Mouse (Mus musculus) left cerebral cortex, postnatal 14 days (tissue): ENCODE measurements around the gene Klhdc8a. TPM values are rescaled to one million over a fixed set of nuclear protein-coding genes. Genes with fewer than 3 reads are reported as not detected.

Source experiments
- DNase-seq, 2 experiments: peaks; one replicate each; pipeline ENCODE4 v3.0.0; 2021 to 2022; ENCODE audit warnings: low spot score in 2 of 2, mixed read lengths in 1 of 2
- intact Hi-C: fragments of 180-260 bp; cut with DNase I; formaldehyde crosslinking; loops from one replicate; pipeline ENCODE4 v1.15.1; 2025
- total RNA-seq, 2 experiments: library from RNA; stranded (reverse); gene quantifications; 2 replicates each; pipeline ENCODE4 v1.2.3; 2021

Gene Klhdc8a
- total RNA-seq, 2 experiments from 2014 or later = 13.1 to 16.8 TPM

DNA sequence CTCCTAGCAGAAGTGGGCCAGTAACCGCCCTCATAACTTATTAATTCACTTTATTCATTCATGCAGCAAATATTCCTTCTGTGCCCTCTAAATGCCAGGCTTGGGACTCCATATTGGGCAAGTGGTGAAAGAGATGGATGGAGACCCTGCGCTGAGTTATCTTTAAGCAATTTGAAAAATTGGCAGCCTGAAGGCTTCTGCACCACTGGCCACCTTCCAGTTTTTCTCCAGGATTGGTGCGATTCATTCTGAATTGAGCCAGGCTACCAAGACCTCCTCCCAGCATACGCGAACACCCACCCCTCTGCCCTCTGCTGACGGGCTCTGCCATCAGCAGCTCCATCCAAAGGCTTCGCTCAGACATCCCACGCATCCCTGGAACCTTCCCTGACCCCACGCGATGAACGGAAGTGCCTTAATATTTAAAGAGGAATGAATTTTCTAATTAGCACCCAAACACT is 10.4 kb upstream of the Klhdc8a start:
- intact Hi-C loops = no loop called here
- DNase-seq = no peak

- intact Hi-C loops = no loop called here
- no peak for DNase-seq
Observed at GRCm38 (mm10) chr1:132289965-132290364, 8.5 kb upstream of the Klhdc8a start.

DNA sequence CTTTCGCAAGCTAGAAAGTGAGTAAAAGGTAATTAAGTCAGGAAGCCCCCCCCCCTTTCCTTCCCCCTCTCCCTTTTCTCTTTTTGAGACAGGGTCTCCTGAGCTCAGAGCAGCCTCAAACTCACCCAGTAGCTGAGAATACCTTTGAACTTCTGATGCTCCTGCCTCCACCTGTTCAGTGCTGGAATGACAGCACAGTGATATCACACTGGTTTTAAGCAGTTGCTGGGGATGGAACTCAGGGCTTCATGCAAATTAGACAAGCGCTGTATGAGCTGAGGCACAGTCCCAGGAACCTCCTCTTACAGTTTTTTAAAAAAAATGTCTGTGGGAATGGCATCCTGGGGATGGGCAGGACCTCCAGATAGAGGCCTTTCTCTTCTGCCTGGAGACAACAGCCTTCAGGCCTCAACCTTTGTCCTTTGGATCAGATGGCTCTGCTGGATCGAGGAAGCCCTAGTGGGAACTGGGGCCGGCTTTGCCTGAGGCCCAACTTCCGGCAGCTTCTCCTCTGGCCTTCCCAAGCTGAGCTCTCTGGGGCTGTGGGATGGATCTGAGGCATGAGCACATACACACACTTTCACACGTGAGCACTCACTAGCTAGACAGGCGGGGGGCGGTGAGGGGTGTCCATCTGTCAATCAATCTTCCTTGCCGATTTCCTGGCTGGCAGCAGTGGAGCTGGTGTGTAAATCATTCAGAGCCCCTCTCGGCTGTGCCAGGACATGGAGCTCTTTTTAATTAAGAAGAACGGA is 7.3 kb upstream of the Klhdc8a start:
- DNase-seq = no peak
- intact Hi-C loops = no loop called here

DNA sequence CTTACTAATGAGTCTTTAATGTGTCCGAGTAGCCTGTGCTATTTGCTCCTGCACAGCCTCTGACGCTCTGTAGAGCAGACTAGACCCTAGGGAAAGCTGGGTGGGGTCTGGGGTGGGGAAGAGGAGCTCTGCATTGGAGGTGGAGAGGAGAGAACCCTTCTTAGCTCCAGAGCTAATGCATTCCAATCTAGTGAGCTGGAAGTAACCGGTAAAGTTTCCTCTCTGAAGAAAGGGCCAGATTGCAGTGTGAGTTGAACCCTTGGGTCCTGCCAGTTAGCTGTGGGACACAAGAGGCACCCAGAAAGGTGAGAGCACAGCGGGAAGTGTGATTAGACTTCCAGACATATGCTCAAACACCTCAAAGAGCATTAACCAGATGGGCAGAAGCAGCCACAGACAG is 6.7 kb upstream of the Klhdc8a start:
- intact Hi-C loops = no loop called here
- DNase-seq = no peak

DNA sequence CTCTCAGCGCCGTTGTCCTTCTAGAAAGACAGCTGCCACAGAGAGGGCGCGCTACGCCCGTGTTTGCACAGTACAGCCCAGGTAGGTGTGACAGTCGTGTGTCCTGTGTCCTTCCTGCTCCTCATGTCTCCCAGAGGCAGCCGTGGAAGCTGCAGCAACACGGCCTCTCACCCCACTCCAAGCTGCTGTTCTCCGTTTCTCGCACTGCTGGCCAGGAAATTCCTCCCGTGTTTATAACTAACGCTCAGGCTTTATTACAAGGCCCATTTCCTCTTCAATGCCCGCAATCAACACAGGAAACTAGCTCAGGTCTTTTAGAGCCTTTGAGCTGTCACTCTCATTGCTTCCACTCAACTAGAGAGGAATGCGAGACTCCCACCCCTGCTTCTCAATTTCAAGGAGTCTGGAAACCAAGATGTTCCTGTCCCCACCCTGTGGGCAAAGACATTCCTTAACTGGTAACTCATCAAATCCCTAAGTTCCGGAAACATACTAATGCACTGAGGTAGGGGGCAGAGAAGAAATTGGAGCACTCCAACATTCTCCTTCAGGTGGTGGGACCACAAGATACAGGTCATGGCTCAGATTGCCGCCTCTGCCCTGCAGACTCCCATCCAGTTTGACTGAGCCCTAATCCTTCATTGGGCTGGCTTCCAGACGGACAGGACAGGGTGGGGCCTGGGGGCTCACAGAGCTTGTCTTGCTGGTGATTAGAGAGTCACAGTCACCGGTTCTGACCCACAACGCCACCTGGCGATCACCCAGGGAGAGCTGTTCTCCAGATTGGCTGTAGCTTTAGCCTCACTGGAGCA is 5.9 kb upstream of the Klhdc8a start:
- intact Hi-C loops = no loop called here
- DNase-seq = no peak

DNA sequence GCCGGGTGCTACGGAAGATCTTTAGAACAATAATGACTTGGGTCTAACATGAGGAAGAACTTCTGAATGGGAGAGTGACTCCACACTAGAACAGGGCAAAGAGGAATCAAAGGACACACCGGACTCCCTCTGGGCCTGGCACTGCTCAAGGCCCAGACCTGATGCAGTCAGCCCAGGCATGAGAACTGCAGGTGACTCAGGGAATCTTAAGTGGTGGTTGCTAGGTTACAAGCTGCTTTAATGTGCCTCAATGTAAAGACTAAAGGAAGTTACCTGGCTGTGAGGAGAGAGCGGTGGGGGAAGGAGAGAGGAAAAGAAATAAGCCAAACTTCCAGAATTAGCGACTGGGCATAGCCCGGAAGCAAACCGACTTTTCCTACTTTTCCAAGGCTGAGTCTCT is 2.9 kb upstream of the Klhdc8a start:
- DNase-seq = no peak
- intact Hi-C loops = no loop called here

DNA sequence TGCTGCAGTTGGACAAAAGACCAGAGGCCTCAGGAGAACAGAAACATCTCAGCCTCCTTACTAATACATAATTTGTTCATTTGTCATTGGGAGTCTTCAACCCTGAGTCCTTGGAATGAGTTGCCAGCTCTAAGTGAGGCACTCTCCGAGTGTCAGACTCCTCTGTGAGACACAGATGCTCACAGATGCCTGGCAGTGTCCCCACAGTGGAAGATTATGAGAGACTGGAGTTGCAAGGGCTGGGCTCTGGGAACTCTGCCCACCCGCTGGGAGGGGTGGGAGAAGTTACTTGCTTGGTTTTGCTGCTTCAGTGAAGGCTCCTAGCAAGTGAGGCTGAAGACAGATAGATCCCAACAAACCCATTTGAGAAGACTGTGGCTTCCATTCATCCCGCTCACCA is 2.4 kb upstream of the Klhdc8a start:
- intact Hi-C loops = no loop called here
- DNase-seq = peak in 1 of 2 experiments; percentile 68

- intact Hi-C loops = no loop called here
- DNase-seq = peak in 1 of 2 experiments; percentile 30
Observed at GRCm38 (mm10) chr1:132298801-132299464, 507 bp downstream of the Klhdc8a start.

DNA sequence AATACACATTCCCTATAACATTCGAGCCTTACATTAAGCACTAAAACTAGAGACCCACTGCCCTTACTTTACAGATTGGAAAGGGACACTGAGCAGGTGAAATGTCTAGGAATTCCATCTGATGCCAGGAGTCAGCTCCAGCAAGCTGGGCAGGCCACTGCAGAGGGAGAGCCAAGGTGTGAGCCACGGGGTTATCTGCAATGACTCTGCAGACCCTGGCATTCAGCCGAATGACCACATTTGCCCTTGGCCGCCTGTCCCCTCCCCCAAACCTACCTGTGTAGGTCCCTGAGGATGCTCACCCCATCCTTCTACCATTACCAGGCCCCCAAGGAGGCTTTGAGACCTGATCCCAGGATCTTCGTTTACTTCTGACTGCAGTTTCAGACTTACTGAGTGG is 1.3 kb downstream of the Klhdc8a start:
- intact Hi-C loops = loop anchor here (10.0 kb wide), 1 partner anchor 85 kb away; no protein-coding TSS in a partner anchor
- DNase-seq = no peak

DNA sequence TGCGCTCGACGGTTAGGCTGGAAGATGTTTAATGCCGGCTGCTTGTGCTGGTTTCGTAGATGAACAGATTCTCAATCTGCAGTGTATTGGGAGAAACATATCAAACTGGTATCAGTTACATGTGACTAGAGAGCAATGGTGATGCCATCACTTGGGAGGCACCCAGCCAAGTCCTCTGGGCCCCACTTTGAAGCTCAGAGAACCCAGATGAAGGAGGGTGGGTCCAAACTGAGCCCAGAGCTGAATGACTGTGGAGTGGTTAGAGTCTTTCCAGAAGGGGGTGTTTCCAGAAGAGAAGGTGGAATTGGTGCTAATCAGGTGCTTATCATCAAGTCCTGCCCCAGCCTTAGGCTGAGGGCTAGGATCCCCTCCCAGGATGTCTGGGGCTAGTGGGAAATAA is 2.8 kb downstream of the Klhdc8a start:
- DNase-seq = no peak
- intact Hi-C loops = loop anchor here (10.0 kb wide), 1 partner anchor 86 kb away; no protein-coding TSS in a partner anchor

GRCm38 (mm10) chr1:132302341-132302866 is 4.0 kb downstream of the Klhdc8a start:
- intact Hi-C loops = loop anchor here (10.0 kb wide), 1 partner anchor 88 kb away; no protein-coding TSS in a partner anchor
- no peak for DNase-seq

- intact Hi-C loops = loop anchor here (5.0 to 10.0 kb wide), 2 partner anchors 90 to 147 kb away; no protein-coding TSS in a partner anchor
- DNase-seq = no peak
Observed at GRCm38 (mm10) chr1:132304618-132305214, 6.3 kb downstream of the Klhdc8a start.

GRCm38 (mm10) chr1:132306160-132306559 is 7.7 kb downstream of the Klhdc8a start:
- peak; percentile 45 to 67 for DNase-seq
- intact Hi-C loops = loop anchor here (5.0 to 10.0 kb wide), 2 partner anchors 91 to 149 kb away; no protein-coding TSS in a partner anchor

DNA sequence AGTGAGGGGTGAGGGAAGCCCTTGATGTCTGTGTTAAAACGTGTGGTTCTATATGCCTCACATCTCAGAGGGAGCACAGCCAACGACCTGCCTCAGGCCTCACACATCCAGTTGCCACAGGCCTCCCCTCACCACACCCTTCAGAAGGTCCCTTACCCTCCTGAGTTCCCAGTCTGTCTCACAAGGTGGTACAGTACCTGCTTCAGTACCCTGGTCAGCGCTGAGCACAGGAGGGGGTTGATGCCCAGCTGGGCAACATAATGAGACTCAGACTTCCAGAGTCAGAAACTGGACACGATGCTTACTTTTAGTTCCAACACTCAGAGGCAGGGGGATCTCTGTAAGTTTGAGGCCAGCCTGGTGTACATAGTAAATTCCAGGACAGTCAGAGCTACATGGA is 8.4 kb downstream of the Klhdc8a start:
- DNase-seq = no peak

DNA sequence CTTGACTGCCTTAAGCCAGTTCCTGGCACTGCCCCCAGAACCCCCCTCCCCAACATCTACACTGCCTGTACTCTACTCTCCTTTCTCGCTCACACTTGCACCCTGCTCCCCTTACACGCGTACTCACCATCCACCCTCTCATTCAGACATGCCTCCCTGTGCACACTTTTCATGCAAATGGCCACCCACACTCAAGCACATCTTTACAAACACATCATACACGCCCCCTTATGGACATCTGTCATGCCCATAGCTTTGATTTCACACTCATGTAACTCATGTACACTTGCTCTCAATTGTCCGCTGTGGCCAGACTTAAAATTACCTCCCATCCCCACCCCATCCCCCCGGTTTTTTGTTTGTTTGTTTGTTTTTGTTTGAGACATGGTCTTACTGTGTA is 9.5 kb downstream of the Klhdc8a start:
- intact Hi-C loops = loop anchor here (5.0 to 10.0 kb wide), 2 partner anchors 93 to 151 kb away; no protein-coding TSS in a partner anchor
- no peak for DNase-seq

More for the DNA sequence above, 8.4 kb downstream of the Klhdc8a start:
- intact Hi-C loops = loop anchor here (5.0 to 10.0 kb wide), 2 partner anchors 92 to 150 kb away; no protein-coding TSS in a partner anchor

DNA sequence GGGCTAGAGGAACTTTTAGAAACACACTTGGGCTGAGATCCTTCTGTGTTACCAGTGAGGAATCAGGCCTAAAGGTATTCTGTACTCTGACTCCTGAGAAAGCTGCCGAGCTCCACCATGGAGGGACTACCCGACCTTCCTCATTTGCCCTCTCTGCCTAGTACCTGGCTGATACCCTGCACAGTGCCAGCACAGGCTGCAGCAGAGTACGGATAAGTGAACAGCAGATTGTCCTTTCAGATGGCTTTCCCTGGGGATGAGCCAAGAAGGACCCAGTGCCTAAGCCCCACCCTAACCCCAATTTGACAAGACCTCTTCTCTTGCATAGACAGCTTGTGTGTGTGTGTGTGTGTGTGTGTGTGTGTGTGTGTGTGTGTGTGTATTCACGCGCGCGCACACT is 10.2 kb downstream of the Klhdc8a start:
- DNase-seq = no peak
- intact Hi-C loops = loop anchor here (5.0 to 10.0 kb wide), 2 partner anchors 94 to 151 kb away; no protein-coding TSS in a partner anchor

GRCm38 (mm10) chr1:132310754-132311153 is 12.3 kb downstream of the Klhdc8a start:
- intact Hi-C loops = no loop called here
- DNase-seq = no peak

DNA sequence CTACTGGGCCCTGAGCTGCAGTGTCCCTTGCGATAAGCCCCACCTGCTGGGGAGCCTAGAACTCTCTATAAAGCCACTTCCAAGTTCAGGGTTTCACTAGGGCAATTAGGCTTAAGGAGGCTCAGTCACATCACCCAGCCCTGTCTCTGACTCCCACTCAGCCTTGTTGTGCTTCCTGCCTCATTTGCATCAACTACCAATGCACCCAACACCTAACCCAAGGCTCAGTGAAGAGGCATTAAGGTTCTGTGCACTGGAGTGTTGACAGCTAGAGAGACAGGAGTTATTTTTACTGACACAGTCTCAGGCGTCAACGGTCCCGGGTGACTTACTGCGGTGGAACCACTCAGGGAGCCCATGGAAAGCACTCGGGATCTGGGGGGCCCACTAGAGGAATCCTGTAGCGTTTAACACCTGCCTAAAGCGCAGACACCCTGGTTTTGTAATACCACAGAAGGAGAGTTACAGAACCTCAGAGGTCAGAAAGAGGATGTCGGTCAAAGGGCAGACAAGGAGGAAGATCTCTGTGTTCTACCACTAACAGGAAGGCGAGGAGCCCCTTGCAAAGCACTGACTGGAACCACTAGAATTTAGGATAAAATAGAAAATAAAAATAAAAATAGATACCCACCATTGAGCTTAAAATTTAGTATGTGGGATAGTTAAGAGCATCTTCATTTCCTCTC is 12.9 kb downstream of the Klhdc8a start:
- DNase-seq = no peak
- intact Hi-C loops = no loop called here
